Mouse (Mus musculus) heart, adult 8-10 months (tissue): Measurements from ENCODE around the gene Tmem159. TPM values are rescaled to one million over a fixed set of nuclear protein-coding genes. Genes with fewer than 3 reads are reported as not detected.

ENCODE experiments used
- DNase-seq: peaks from one replicate; pipeline ENCODE4 v3.0.0; 2022; ENCODE audit warnings: low spot score
- total RNA-seq, 4 experiments: library from RNA; stranded (reverse); gene quantifications; 2 replicates each; pipeline ENCODE4 v1.2.4; 2022

Tmem159 gene
- 10 to 100 TPM; 23.0 to 29.5 (median 27.1) TPM for total RNA-seq

DNA sequence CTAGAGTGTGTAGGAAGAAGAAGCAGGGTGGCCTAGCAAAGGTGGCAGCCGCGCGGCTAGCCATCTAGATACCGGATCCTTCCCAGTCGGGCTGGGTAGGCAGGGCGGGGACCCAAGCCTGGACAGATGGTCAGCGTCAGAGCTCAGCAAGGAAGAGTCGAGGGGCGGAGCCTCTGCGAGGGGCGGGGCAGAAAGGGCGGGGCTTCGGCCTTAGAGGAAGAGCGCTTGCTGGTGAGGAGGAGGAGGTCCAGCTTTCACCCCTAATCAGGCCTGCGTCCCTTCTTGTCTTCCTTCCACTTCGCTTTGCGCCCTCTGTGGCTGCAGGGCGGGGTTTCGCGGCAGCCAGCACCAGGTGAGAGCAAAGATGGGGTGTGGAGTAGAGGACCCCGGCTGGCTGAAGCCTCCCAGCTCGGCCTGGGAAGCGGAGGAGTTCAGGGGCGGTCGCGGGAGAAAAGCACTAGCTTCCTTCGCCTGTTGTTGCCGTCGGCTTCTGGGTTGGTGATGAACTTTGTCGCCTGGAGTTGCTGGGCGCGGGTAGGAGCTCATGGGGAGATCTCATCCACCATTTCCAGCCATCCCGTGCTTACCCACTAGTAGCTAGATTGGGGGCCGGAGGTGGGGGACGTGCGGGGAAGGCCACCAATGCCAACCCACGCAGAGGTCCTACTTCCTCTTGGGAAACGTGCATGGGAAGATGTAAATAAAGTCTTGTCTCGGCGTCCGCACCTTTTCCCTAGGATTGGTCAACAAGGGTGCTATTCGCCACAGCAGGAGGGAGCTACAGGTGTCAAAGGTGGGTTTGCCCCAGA, at the start of gene Tmem159:
Gene Tmem159, plus strand, starts transcription at position 190 of the 809 bp plus-strand sequence.
- peak; percentile 91 for DNase-seq

- DNase-seq: no peak
Measured at GRCm38 (mm10) chr7:120054016-120054415, 48.1 kb upstream of the Tmem159 start.

GRCm38 (mm10) chr7:120055479-120055878, 46.7 kb upstream of the Tmem159 start:
- DNase-seq: no peak

GRCm38 (mm10) chr7:120064045-120064444, 38.1 kb upstream of the Tmem159 start:
- no peak for DNase-seq

- no peak for DNase-seq
Measured at GRCm38 (mm10) chr7:120068114-120068513, 34.0 kb upstream of the Tmem159 start.

GRCm38 (mm10) chr7:120069164-120069563, 33.0 kb upstream of the Tmem159 start:
- DNase-seq: no peak

GRCm38 (mm10) chr7:120080177-120080576, 22.0 kb upstream of the Tmem159 start:
- no peak for DNase-seq

GRCm38 (mm10) chr7:120093033-120093432, 9.1 kb upstream of the Tmem159 start:
- no peak for DNase-seq

- DNase-seq: peak; percentile 21
Measured at GRCm38 (mm10) chr7:120094216-120094615, 7.9 kb upstream of the Tmem159 start.

GRCm38 (mm10) chr7:120095180-120095579, 7.0 kb upstream of the Tmem159 start, which contains the start of gene Dnah3:
Dnah3 (minus strand) TSS chr7:120095280.
- DNase-seq: no peak

DNA sequence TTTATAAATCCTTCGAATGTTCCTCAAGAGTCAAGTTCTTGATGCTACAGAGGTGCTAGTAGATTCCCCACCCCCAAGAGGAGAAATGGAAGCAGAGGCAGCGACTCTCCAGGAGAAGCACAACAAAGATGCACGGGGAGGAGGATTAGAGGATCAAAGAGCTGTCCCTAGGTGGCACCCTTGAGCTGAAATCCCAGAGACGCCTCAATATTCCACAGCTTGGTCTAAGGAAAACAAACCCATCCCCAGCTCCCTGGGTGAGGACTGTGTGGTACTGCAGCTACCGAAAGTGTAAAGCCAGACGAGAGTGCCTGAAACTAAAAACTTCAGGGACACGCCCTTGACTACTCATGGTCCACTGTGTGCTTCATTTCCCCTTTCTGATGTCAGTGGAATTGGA, 4.3 kb upstream of the Tmem159 start:
- peak; percentile 59 for DNase-seq

DNA sequence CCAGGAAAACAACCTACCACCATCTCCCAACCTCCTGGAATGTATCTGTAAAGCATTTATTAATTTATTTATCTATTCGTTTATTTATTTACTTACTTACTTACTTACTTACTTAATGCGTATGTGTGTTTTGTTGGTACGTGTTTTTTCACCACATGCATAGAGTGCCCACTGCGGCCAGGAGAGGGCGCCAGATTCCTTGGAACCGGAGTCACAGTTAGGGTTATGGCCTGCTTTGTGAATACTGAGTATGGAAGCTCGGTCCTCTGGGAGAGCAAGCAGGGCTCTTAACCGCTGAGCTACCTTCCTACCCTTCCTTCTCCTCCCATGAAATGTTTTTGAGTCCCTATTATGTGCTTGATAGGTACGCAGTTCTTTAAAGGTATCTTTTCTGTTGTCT, 3.8 kb upstream of the Tmem159 start:
- DNase-seq: peak; percentile 66

- DNase-seq: peak; percentile 29
Measured at GRCm38 (mm10) chr7:120103019-120103567, 940 bp downstream of the Tmem159 start.

DNA sequence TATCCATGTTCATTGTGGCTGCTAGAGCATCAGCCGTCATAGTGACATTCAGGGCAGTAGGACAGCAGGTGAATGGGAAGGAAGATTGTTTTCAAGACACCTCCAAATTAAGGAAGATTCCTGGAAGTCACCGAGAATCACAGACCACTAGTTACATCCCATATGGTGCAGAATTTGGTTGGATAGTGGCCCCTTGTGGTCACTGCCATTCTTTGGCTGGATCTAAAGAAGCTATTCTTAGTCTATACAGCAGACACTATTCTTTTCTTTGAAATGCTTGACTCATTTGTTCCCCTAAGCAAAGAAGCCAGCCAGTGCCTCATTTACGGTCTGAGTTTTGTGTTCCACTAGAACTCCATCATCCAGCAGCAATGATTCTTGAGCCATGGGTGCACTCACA, 2.8 kb downstream of the Tmem159 start:
- DNase-seq: no peak

DNA sequence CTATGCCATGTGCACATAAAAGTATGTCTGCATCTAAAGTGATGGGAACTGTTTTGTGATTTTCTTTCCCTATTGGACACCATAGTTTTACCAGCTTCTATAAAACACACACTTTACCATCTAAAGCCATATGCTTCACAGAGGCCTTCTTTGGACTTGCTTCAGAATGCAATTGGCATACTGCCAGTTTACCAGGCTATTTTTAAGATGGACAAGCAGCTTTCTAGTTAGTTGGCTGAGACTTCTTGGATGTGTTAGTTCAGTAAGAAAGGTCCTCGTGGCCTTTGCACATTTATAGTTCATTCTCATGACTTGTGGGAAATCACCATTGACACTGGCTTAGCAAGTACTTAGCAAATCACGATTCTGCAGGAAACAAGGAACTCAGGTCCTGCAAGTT, 4.2 kb downstream of the Tmem159 start:
- DNase-seq: peak; percentile 53

- DNase-seq: no peak
Measured at GRCm38 (mm10) chr7:120109676-120110075, 7.5 kb downstream of the Tmem159 start.

GRCm38 (mm10) chr7:120116976-120117375, 14.8 kb downstream of the Tmem159 start:
- no peak for DNase-seq

DNA sequence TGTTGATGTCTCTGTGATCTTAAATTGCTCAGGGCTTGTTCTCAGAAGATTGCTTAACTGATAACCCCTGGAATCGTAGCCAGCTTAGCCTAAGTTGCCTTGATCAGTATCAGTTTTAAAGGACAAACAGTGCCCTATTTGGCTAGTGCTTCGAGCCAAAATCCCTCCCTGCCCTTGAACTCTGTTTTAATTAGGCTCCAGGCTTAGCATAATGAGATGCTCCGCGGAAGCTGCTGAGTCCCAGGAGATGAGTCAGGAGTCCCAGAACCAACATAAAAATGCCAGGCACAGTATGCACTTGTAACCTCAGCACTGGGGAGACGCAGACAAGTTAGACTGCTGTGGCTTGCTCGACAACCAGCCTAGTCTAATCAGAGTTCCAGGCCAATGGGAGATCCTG, 15.4 kb downstream of the Tmem159 start:
- DNase-seq: no peak

DNA sequence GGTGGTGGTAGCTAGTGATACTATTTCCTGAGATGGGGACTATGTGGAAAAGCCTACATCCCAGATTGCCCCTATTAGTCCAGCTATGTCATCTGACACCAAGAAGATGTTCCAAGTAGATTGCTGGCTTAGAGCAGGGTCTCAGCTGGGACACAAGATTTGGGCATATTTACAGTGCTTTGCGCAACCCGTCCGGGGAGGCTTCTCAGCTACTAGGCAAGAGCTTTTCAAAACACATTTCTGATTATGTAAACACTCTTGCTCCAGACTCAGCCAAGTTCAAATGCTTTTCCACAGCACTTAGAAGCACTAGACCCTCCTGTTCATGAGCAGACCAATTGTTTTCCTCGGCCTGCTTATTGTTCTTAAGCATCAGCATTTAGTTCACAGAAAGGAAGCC, 21.6 kb downstream of the Tmem159 start:
- DNase-seq: peak; percentile 39

- peak; percentile 76 for DNase-seq
Measured at GRCm38 (mm10) chr7:120124844-120125243, 22.7 kb downstream of the Tmem159 start.

DNA sequence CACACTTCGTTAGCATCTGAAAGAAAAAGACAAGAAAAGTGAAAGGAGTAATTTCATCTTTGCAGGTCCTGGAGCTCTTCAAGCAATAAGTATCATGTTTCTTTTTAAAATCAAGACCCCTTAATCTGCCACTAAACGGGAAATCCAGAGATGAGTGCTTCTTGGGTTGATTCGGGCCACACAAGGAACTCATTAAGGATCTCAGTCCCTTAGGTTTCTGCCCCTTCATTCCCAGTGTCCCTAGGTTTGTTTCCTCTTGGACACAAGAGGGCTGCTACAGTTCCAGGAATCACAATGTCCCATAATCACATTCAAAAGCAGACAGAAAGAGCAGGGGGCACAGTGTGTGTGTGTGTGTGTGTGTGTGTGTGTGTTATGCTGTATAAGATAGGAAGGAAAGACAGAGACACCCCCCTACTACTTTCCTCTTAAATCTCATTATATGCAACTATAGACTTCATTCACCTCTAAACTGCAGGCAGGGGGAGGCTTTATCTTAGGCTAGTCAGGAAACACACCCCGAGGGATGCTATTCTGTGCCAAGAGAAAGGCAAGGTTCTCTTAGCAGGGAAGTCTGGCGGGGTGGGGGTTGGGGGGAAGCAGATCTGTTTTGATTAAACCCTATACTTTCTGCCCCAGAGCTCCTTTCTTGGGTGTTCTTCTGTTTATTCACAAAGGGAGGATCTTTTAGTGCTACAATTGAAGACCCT, 25.0 kb downstream of the Tmem159 start:
- DNase-seq: no peak

DNA sequence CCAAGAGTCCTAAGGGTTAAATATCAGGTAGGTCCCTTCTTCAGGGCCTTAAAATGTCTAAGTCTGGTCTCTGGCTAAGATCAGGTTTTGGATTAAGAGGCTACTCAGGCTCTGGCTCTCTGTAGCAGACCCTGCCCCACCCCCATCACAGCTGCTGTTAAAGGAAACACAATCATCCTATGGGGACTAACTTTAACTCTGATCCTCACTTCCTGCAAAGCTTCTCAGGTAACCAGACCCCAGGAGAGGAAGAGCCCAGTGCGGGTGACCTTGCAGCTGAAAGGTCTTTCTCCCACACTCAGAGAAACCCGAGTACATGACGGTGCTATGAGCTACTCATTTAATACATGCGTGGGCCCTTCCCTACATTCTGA, 25.5 kb downstream of the Tmem159 start:
- DNase-seq: no peak

- no peak for DNase-seq
Measured at GRCm38 (mm10) chr7:120128951-120129350, 26.8 kb downstream of the Tmem159 start.
